Mouse (Mus musculus): Measurements from ENCODE around the gene Fosb. TPM values are rescaled to one million over a fixed set of nuclear protein-coding genes. Genes with fewer than 3 reads are reported as not detected.

Fosb gene
- total RNA-seq, 2 experiments from 2014 or later = 20.6 to 22.5 TPM

GRCm38 (mm10) chr7:19335583-19335982, 25.7 kb upstream of the Fosb start:
- DNase-seq (ENCODE audit: low spot score in 2 of 2) = no peak
- intact Hi-C loops (cut with DNase I) = no loop called here

GRCm38 (mm10) chr7:19332709-19333352, 23.0 kb upstream of the Fosb start:
- peak; percentile 87 to 91 for DNase-seq (ENCODE audit: low spot score in 2 of 2)
- intact Hi-C loops (cut with DNase I) = no loop called here

DNA sequence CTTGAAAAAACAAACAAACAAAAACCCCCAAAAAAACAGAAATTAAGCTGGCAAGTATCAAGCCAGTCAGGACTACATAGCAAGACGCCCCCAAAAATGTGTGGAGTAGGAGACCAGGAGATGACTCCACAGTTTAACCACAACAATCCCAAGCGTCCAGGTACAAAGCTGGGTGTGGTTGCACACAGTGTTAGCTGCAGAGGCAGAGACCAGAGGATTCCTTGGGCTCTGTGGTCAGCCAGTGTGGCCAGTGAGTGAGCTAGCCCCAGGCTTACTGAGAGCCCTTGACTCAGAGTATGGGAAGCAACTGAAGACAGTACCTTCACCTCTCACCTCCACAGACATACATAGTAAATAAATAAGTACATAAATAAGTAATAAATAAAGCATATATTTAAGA, 22.1 kb upstream of the Fosb start:
- intact Hi-C loops (cut with DNase I) = no loop called here
- no peak for DNase-seq (ENCODE audit: low spot score in 2 of 2)

- no peak for DNase-seq (ENCODE audit: low spot score in 2 of 2)
- intact Hi-C loops (cut with DNase I) = no loop called here
These were observed 18.6 kb upstream of the Fosb start for GRCm38 (mm10) chr7:19328425-19328824.

DNA sequence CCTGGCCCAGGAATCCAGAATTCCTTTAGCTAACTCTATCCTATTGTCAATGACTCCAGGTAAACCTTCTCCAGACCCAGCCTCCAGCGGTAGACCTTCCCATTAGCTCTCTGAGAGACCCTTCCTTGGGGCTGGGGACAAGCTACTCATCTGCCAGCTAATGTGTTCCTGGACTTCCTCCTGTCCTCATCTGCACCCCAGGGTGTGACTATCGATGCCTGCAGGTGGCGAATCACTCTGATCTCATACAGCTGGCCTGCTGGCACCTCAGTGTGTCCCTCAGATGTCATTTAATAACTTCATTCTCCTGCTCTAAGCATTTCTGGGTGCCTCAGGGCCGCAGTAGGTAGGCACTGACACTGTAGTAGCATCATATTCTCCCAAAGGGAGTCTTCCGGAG, 17.9 kb upstream of the Fosb start:
- no peak for DNase-seq (ENCODE audit: low spot score in 2 of 2)
- intact Hi-C loops (cut with DNase I) = no loop called here

DNA sequence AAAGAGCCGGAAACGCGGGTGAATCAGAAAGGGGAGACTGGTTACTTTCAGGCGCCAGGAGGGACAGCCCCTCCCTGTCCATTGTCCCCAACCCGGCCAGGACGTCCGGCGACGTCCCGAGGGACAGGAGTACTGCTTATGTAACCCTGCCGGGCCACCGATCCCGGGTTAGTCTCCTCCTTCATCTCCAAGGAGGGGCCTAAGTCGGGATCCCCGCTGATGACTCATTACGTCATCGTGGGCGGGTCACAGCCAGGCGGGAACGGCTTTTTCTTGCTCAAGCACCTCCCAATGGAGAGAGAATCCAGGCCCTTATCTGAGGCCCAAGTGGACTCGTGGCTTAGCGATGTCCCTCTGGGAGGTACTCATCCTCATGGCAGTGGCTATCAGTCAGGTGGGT, 17.3 kb upstream of the Fosb start:
- intact Hi-C loops (cut with DNase I) = no loop called here
- DNase-seq (ENCODE audit: low spot score in 2 of 2) = peak; percentile 83 to 86

- peak; percentile 68 for DNase-seq (ENCODE audit: low spot score in 2 of 2)
- intact Hi-C loops (cut with DNase I) = no loop called here
These were observed 16.5 kb upstream of the Fosb start for GRCm38 (mm10) chr7:19326359-19326758.

- intact Hi-C loops (cut with DNase I) = no loop called here
- DNase-seq (ENCODE audit: low spot score in 2 of 2) = no peak
These were observed 15.7 kb upstream of the Fosb start for GRCm38 (mm10) chr7:19325262-19326199.

DNA sequence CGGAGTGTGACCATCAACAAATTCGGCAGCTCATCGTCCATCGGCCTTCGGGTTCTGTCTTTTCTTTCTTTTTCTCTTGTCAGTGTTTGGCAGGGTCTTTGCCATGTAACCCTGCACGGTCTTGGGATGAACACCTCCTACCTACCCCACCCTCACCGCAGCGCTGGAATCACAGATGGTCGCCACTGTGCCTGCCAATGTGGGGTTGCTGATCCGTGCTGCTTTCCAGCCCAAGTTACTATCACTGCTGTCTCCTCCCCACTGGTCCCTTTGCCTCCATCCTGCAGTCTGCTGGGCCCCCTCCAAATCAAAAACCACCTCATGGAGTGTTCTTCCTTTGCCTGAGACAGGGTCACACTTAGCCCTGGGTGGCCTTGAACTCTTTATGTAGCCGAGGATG, 14.4 kb upstream of the Fosb start:
- no peak for DNase-seq (ENCODE audit: low spot score in 2 of 2)
- intact Hi-C loops (cut with DNase I) = no loop called here

DNA sequence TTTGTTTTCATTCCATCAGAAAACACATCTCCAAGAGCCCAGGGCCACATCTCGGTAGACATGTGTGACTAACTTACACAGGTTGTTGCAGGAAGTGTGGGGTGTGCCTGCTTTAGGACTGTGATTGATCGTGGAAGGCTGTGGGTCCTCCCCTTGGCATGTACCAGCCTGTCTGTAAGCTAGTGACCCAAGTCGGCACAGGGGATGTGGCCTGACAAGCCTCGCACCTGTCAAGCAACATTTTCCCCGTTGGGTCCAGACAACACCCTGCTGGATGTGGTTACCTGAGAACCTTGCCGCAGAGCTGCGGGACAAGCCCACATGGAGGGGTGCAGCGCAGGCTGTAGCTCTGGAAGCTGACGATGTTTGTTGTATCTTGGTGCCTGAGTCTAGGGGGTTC, 12.6 kb upstream of the Fosb start:
- no peak for DNase-seq (ENCODE audit: low spot score in 2 of 2)
- intact Hi-C loops (cut with DNase I) = no loop called here

DNA sequence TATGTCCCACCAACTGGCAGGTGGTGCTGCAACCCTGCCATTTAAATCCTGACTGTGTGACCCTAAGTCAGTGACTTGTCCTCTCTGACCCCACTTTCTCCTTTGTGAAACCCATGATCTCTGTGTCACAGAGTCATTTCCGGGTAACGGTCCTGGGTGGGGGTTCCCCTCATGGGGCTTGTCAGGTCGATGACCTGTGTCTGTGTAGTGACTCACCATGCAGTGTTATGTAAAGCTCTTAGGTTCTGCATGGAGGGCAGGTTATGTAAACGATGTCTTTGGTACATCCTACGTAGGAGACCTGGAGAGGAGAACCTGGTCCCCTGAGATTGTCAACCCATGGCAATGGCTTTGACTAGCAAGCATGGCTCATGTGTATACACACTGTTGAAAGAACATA, 11.6 kb upstream of the Fosb start:
- intact Hi-C loops (cut with DNase I) = no loop called here
- DNase-seq (ENCODE audit: low spot score in 2 of 2) = no peak

DNA sequence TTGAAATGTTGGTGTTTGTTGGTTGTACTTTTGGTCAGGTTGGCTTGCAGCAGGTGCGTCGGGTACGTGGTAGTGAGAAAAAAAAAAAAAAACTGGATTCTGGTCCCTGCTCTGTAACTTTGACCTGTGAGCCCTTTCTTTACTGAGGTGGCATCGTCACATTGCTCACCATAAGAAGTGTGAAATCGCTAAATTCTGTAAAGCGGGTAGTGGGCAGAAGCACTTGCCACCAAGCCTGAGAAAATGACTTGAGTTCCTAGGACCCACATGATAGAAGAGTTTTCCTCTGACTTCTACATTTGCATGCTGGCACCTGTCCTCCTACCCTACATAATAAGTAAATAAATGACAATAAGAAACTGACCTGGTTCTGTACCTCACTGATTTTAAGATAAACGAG, 10.8 kb upstream of the Fosb start:
- no peak for DNase-seq (ENCODE audit: low spot score in 2 of 2)
- intact Hi-C loops (cut with DNase I) = no loop called here

GRCm38 (mm10) chr7:19319906-19320305, 10.1 kb upstream of the Fosb start:
- intact Hi-C loops (cut with DNase I) = no loop called here
- DNase-seq (ENCODE audit: low spot score in 2 of 2) = peak; percentile 92 to 94

DNA sequence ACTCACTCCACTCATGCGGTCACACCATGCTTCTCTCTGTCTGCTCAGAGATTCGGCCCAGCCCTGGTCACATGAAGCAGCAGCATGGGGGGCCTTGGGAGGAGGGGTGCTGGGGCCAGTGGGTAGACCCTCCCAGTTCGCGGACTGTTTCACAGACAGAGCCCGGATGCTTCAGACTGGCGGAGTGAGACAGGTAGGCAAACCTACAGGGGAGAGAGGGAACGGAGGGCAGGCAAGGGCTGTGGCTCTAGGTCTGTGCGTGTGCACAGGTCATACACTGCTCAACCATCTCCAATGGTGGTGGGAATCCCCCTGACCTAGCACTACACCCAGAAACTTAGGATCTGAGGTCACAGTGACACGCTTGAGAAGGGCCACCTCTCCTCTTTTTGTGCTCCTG, 9.6 kb upstream of the Fosb start:
- no peak for DNase-seq (ENCODE audit: low spot score in 2 of 2)

GRCm38 (mm10) chr7:19318676-19319075, 8.8 kb upstream of the Fosb start:
- intact Hi-C loops (cut with DNase I) = no loop called here
- no peak for DNase-seq (ENCODE audit: low spot score in 2 of 2)

More for the DNA sequence above, 9.6 kb upstream of the Fosb start:
- intact Hi-C loops (cut with DNase I) = no loop called here

- intact Hi-C loops (cut with DNase I) = no loop called here
- DNase-seq (ENCODE audit: low spot score in 2 of 2) = no peak
These were observed 8.3 kb upstream of the Fosb start for GRCm38 (mm10) chr7:19318201-19318600.

GRCm38 (mm10) chr7:19316451-19317161, 6.8 kb upstream of the Fosb start:
- intact Hi-C loops (cut with DNase I) = no loop called here
- DNase-seq (ENCODE audit: low spot score in 2 of 2) = no peak

DNA sequence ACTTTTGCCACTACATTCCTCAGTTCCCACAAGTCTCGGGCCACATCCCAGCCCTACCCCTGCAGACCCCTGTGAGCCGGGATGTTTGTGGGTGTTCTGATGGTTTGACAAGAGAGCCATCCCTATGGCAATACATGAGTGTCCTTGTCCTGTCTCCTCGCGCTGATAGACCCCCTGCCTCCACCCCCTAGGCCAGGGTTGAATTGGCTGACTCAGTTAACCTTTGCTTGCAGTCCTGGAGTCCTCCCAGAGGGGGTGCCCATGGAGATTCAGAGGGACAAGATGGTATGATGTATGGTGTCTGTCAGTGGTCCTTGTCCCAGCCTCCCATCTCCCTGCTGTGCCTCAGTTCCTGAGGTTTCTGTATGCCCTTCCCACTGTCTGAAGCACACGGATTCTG, 4.2 kb upstream of the Fosb start:
- intact Hi-C loops (cut with DNase I) = no loop called here
- DNase-seq (ENCODE audit: low spot score in 2 of 2) = no peak

- DNase-seq (ENCODE audit: low spot score in 2 of 2) = no peak
- intact Hi-C loops (cut with DNase I) = no loop called here
These were observed 2.1 kb upstream of the Fosb start for GRCm38 (mm10) chr7:19311991-19312390.

GRCm38 (mm10) chr7:19309278-19309883, 470 bp downstream of the Fosb start:
- intact Hi-C loops (cut with DNase I) = no loop called here
- DNase-seq (ENCODE audit: low spot score in 2 of 2) = no peak

Data from left cerebral cortex, postnatal 36 days (tissue).